Mouse (Mus musculus): ENCODE measurements around the gene Srprb. TPM values are rescaled to one million over a fixed set of nuclear protein-coding genes. Genes with fewer than 3 reads are reported as not detected.
"Not testable (repeated sequence)": the region's sequence is repeated elsewhere in the genome, so short reads cannot be mapped to it uniquely, and the experiment has no call there.

Srprb gene
- polyA plus RNA-seq, 1 experiment: 60.2 TPM

- Histone ChIP-seq H3K4me2 (ENCODE audit: low read depth) (no peak overlapping the region), H3K79me2 (ENCODE audit: control insufficient read depth, insufficient read depth) (no peaks in the 10 kb centered on the region), H3K36me3 (ENCODE audit: control insufficient read depth, insufficient read depth) (no peaks in the 10 kb centered on the region), H3ac (ENCODE audit: control insufficient read depth, insufficient read length) (no peak overlapping the region), H3K27me3 (ENCODE audit: control insufficient read depth, insufficient read depth, insufficient read length) (no peaks in the 10 kb centered on the region), H3K4me3 (no peak overlapping the region)
- TF ChIP-seq TCF3 (IDR thresholded peaks at IDR 0.05; ENCODE audit: insufficient read length, low read depth) (no peak), POLR2A (IDR thresholded peaks at IDR 0.05; ENCODE audit: insufficient read length, low read depth) (no peak), USF1 (IDR thresholded peaks at IDR 0.05; ENCODE audit: low read depth) (no peak)
Observed at GRCm38 (mm10) chr9:103168771-103169170, 33.2 kb downstream of the Srprb start.

- Histone ChIP-seq H3K4me3 (no peak overlapping the region), H3K79me2 (ENCODE audit: control insufficient read depth, insufficient read depth) (no peaks in the 10 kb centered on the region), H3K27me3 (ENCODE audit: control insufficient read depth, insufficient read depth, insufficient read length) (no peaks in the 10 kb centered on the region), H3K4me2 (ENCODE audit: low read depth) (no peak overlapping the region), H3K36me3 (ENCODE audit: control insufficient read depth, insufficient read depth) (no peaks in the 10 kb centered on the region), H3ac (ENCODE audit: control insufficient read depth, insufficient read length) (no peak overlapping the region)
- no peak for TF ChIP-seq POLR2A (IDR thresholded peaks at IDR 0.05; ENCODE audit: insufficient read length, low read depth)
- no peak for TF ChIP-seq POLR2AphosphoS2 (IDR thresholded peaks at IDR 0.05; ENCODE audit: insufficient read length, low read depth)
- no peak for TF ChIP-seq E2F4 (IDR thresholded peaks at IDR 0.05; ENCODE audit: insufficient read depth)
- no peak for TF ChIP-seq SRF (IDR thresholded peaks at IDR 0.05; ENCODE audit: control insufficient read depth, insufficient read length, low read depth)
- TF ChIP-seq TCF12 (IDR thresholded peaks at IDR 0.05; ENCODE audit: insufficient read depth, poor library complexity, severe bottlenecking): no peak
- no peak for TF ChIP-seq TCF3 (IDR thresholded peaks at IDR 0.05; ENCODE audit: insufficient read length, low read depth)
- TF ChIP-seq REST (IDR thresholded peaks at IDR 0.05; ENCODE audit: insufficient read depth, insufficient read length): no peak
Observed at GRCm38 (mm10) chr9:103168046-103168445, 33.9 kb downstream of the Srprb start.

GRCm38 (mm10) chr9:103163806-103164205, 38.1 kb downstream of the Srprb start:
- Histone ChIP-seq H3K36me3 (ENCODE audit: control insufficient read depth, insufficient read depth) (no peaks in the 10 kb centered on the region), H3ac (ENCODE audit: control insufficient read depth, insufficient read length) (no peak overlapping the region), H3K79me2 (ENCODE audit: control insufficient read depth, insufficient read depth) (no peaks in the 10 kb centered on the region), H3K4me2 (ENCODE audit: low read depth) (no peak overlapping the region), H3K4me3 (no peak overlapping the region), H3K27me3 (ENCODE audit: control insufficient read depth, insufficient read depth, insufficient read length) (no peaks in the 10 kb centered on the region)
- TF ChIP-seq CEBPB (IDR thresholded peaks at IDR 0.05; ENCODE audit: insufficient read depth, poor library complexity, severe bottlenecking): no peak
- no peak for TF ChIP-seq MYOG (IDR thresholded peaks at IDR 0.05; ENCODE audit: control insufficient read depth in 1 of 3, insufficient read depth in 1 of 3, insufficient read length in 2 of 3, low read depth in 2 of 3)
- no peak for TF ChIP-seq USF1 (IDR thresholded peaks at IDR 0.05; ENCODE audit: low read depth)
- TF ChIP-seq TCF12 (IDR thresholded peaks at IDR 0.05; ENCODE audit: insufficient read depth, poor library complexity, severe bottlenecking): no peak
- TF ChIP-seq TCF3 (IDR thresholded peaks at IDR 0.05; ENCODE audit: insufficient read length, low read depth): no peak
- TF ChIP-seq POLR2AphosphoS2 (IDR thresholded peaks at IDR 0.05; ENCODE audit: insufficient read length, low read depth): no peak
- TF ChIP-seq SRF (IDR thresholded peaks at IDR 0.05; ENCODE audit: control insufficient read depth, insufficient read length, low read depth): no peak
- TF ChIP-seq MAX (IDR thresholded peaks at IDR 0.05; ENCODE audit: low read depth): no peak
- no peak for TF ChIP-seq POLR2A (IDR thresholded peaks at IDR 0.05; ENCODE audit: insufficient read length, low read depth)
- TF ChIP-seq E2F4 (IDR thresholded peaks at IDR 0.05; ENCODE audit: insufficient read depth): no peak
- TF ChIP-seq REST (IDR thresholded peaks at IDR 0.05; ENCODE audit: insufficient read depth, insufficient read length): no peak
- no peak for TF ChIP-seq MYOD1 (IDR thresholded peaks at IDR 0.05; ENCODE audit: control insufficient read depth in 1 of 3, insufficient read length in 2 of 3, low read depth in 2 of 3)

- H3K4me2 ChIP-seq (ENCODE audit: low read depth); H3K79me2 ChIP-seq (ENCODE audit: control insufficient read depth, insufficient read depth); H3K4me3 ChIP-seq; H3K36me3 ChIP-seq (ENCODE audit: control insufficient read depth, insufficient read depth); H3K27me3 ChIP-seq (ENCODE audit: control insufficient read depth, insufficient read depth, insufficient read length); H3ac ChIP-seq (ENCODE audit: control insufficient read depth, insufficient read length): not testable (repeated sequence)
Observed at GRCm38 (mm10) chr9:103155158-103155557, 46.8 kb downstream of the Srprb start.

- no peaks in the 10 kb centered on the region for H3K36me3 ChIP-seq (ENCODE audit: control insufficient read depth, insufficient read depth)
- H3K4me3 ChIP-seq: no peak overlapping the region
- no peak overlapping the region for H3K4me2 ChIP-seq (ENCODE audit: low read depth)
- no peak for TF ChIP-seq CEBPB (IDR thresholded peaks at IDR 0.05; ENCODE audit: insufficient read depth, poor library complexity, severe bottlenecking)
- TF ChIP-seq SRF (IDR thresholded peaks at IDR 0.05; ENCODE audit: control insufficient read depth, insufficient read length, low read depth): no peak
- no peak for TF ChIP-seq REST (IDR thresholded peaks at IDR 0.05; ENCODE audit: insufficient read depth, insufficient read length)
- TF ChIP-seq E2F4 (IDR thresholded peaks at IDR 0.05; ENCODE audit: insufficient read depth): no peak
- TF ChIP-seq TCF12 (IDR thresholded peaks at IDR 0.05; ENCODE audit: insufficient read depth, poor library complexity, severe bottlenecking): no peak
- TF ChIP-seq MYOG (IDR thresholded peaks at IDR 0.05; ENCODE audit: control insufficient read depth in 1 of 3, insufficient read depth in 1 of 3, insufficient read length in 2 of 3, low read depth in 2 of 3): no peak
- TF ChIP-seq POLR2A (IDR thresholded peaks at IDR 0.05; ENCODE audit: insufficient read length, low read depth): no peak
- no peak for TF ChIP-seq POLR2AphosphoS2 (IDR thresholded peaks at IDR 0.05; ENCODE audit: insufficient read length, low read depth)
- no peak for TF ChIP-seq TCF3 (IDR thresholded peaks at IDR 0.05; ENCODE audit: insufficient read length, low read depth)
- no peak for TF ChIP-seq USF1 (IDR thresholded peaks at IDR 0.05; ENCODE audit: low read depth)
- H3K27me3 ChIP-seq (ENCODE audit: control insufficient read depth, insufficient read depth, insufficient read length): no peaks in the 10 kb centered on the region
- no peak overlapping the region for H3ac ChIP-seq (ENCODE audit: control insufficient read depth, insufficient read length)
- H3K79me2 ChIP-seq (ENCODE audit: control insufficient read depth, insufficient read depth): no peaks in the 10 kb centered on the region
Observed at GRCm38 (mm10) chr9:103154568-103154967, 47.4 kb downstream of the Srprb start.
